Mouse (Mus musculus) lung, postnatal 10 days (tissue): ENCODE measurements around the gene Plekha4.

Experiments
- DNase-seq: peaks from one replicate; pipeline ENCODE4 v3.0.0; 2021

The Plekha4 gene

GRCm38 (mm10) chr7:45540213-45540612 lies 14.1 kb downstream of the Plekha4 start:
- DNase-seq, result no peak

GRCm38 (mm10) chr7:45544525-45544924 lies 18.4 kb downstream of the Plekha4 start:
- DNase-seq, result no peak

GRCm38 (mm10) chr7:45549641-45550436 lies 23.7 kb downstream of the Plekha4 start:
- DNase-seq, result no peak

GRCm38 (mm10) chr7:45550821-45551511 lies 24.8 kb downstream of the Plekha4 start:
- no peak for DNase-seq

GRCm38 (mm10) chr7:45551512-45551883 lies 25.4 kb downstream of the Plekha4 start:
- DNase-seq, result no peak

- DNase-seq, result no peak
These were observed 27.4 kb downstream of the Plekha4 start for GRCm38 (mm10) chr7:45553519-45553918.

GRCm38 (mm10) chr7:45553990-45554389 lies 27.9 kb downstream of the Plekha4 start:
- DNase-seq, result no peak

GRCm38 (mm10) chr7:45554744-45555143 lies 28.6 kb downstream of the Plekha4 start, which contains the start of gene Hsd17b14:
TSS of gene Hsd17b14 (plus strand) at chr7:45554893.
- no peak for DNase-seq

- peak; percentile 89 for DNase-seq
These were observed 29.7 kb downstream of the Plekha4 start for GRCm38 (mm10) chr7:45555787-45556186.

GRCm38 (mm10) chr7:45558907-45559306 lies 32.8 kb downstream of the Plekha4 start:
- peak; percentile 38 for DNase-seq

- DNase-seq, result no peak
These were observed 34.1 kb downstream of the Plekha4 start for GRCm38 (mm10) chr7:45560241-45560640.

GRCm38 (mm10) chr7:45560843-45561623 lies 34.9 kb downstream of the Plekha4 start:
- DNase-seq, result peak; percentile 88

- DNase-seq, result no peak
These were observed 35.7 kb downstream of the Plekha4 start for GRCm38 (mm10) chr7:45561624-45562520.

- DNase-seq, result no peak
These were observed 38.7 kb downstream of the Plekha4 start for GRCm38 (mm10) chr7:45564811-45565210.

GRCm38 (mm10) chr7:45565446-45565845 lies 39.3 kb downstream of the Plekha4 start:
- DNase-seq, result no peak

GRCm38 (mm10) chr7:45567112-45567779 lies 41.1 kb downstream of the Plekha4 start:
- no peak for DNase-seq

GRCm38 (mm10) chr7:45567780-45568516 lies 41.8 kb downstream of the Plekha4 start:
- DNase-seq, result peak; percentile 95

GRCm38 (mm10) chr7:45568601-45569473 lies 42.7 kb downstream of the Plekha4 start:
- DNase-seq, result no peak

- peak; percentile 87 for DNase-seq
These were observed 44.1 kb downstream of the Plekha4 start, which contains the start of gene Bcat2 for GRCm38 (mm10) chr7:45570103-45570741. TSS of gene Bcat2 (plus strand) at chr7:45570153.
